Mouse (Mus musculus): ENCODE results near the gene Brinp1.

Gene Brinp1

DNA sequence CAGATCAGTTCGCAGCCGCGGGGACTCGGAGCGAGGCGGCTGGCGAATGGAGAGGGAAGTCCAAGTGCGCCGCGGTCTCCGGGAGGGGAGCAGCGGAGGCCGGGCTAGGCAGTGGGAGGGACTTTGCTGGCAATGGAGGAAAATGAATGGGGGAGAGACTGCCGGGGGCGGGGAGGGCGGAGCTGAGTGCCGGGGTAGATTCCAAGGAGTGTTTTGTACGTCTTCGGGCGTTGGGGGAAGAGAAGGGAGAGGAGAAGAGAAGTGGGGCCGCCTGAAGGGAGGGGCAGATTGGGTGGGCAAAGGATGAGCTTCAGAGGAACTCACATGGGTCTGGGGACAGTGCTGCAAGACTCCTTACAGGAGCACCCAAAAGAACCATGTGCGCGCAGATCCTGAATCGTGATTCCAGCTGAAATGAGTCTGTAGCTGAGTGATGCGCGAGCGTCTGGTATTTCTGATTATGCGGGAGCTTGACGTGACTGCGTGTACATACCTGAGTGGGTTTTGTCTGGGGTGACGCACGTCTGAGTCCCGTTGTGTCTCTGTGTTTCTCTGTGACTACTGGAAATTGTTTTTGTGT, at the start of gene Brinp1:
TSS of gene Brinp1 (minus strand) at position 76 of the 580 bp plus-strand sequence.
- no peak for DNase-seq (ENCODE audit: extremely low spot score, low read depth, low spot score)

DNA sequence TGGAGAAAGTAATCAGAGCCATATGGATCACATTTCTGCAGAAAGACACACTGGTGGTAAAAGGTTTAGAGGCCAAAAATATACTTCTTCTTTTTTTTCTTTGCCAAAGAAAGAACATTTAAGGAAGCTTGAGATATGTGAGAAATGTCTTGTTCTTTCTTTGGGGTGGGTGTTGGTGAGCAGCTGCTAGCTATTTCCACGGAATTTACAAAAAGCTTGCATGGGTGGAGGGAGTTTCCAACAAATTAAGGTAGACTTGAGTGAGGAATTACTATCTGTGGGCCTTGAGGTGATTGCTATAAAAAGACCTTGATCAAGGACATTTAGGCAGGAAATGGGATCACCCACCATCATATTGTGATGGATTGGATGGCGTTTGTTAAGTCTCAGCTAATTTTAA, 3.1 kb upstream of the Brinp1 start:
- DNase-seq (ENCODE audit: extremely low spot score, low read depth, low spot score) = no peak

DNA sequence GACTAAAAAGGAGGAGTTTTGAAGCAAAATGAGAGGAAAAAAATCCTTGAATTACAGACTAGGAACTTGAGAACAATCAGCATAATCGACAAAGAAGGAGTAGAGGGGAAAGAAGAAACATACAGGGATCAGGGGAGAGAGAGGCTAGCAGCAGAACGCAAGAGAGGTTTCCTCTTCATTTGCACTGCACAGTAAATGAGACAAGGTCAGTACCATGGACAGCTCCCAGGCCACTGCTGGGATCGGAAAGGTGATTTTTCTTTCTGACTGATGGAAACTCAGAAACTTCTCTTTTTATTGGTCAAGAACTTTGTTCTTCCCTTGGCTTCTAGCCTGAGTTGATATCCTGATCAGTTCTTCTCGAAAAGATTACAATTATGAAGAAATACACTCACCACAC, 1.4 kb upstream of the Brinp1 start:
- peak; percentile 74 for DNase-seq (ENCODE audit: extremely low spot score, low read depth, low spot score)

DNA sequence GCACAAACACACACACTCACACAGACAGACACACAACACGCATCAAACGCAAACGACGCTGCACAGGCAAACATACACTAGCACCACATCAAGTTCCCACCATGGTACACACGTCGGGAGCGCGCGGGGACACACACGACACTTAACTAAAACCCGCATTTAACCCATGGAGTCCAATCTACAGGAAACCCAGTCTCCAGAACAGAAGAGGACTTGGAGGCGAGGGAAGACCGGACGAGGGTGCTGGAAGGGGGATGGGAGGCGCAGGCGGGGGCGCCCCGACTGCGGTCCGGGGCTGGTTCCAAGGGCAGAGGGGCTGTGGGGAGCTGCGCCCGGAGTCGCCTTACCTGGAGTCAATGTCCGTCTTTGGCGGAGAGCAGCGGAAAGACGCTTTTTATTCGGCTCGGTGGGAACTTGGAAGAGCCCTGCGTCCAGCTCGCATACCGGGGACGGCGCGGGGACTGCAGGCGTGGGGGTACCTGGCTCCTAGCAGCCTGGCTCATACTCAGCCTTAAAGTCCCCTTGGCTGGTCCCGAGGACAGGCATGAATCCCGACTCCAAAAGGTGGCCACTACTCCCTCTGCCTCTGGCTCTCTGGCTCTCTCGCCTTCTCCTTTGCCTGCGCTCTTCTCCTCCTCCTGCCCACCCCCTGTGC, 403 bp downstream of the Brinp1 start:
- DNase-seq (ENCODE audit: extremely low spot score, low read depth, low spot score) = no peak

DNA sequence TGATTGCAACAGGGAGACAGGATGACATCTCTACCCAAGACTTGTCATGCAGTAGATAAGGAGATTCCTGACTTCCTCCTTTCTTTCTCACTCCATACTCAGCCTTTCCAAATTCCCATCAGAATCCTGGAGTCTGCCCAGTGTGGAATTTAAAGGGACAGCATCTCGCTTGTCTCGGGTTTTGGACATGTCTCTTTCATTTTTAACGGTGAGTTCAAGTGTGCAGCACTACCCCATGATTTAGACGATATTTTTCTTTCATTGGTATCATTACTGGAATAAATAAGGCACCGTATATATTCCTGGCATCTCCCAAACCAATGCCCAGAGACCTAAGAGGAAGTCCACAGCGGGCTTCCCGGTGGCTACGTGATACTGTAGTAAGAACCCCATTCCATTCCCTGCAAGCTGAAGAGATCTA, 1.1 kb downstream of the Brinp1 start:
- DNase-seq (ENCODE audit: extremely low spot score, low read depth, low spot score) = no peak

DNA sequence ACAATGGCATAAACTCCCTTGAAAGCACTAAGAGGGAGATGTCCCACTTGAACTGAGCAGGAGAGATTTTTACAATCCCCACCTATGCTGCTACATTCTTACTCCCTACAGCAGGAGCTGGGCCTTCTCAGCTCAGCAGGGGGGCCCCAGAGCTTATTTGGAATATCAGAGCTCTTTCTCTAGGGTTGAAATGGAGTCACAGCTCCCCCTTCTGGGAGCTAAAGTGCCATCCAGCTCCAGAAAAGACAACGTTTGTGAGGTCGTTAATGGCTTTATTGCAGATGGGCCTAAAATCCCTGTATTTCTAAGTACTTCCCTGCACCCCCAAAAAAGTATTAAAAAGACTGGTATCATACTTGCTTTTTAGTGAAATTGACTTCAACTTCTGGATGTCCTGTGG, 3.6 kb downstream of the Brinp1 start:
- no peak for DNase-seq (ENCODE audit: extremely low spot score, low read depth, low spot score)

DNA sequence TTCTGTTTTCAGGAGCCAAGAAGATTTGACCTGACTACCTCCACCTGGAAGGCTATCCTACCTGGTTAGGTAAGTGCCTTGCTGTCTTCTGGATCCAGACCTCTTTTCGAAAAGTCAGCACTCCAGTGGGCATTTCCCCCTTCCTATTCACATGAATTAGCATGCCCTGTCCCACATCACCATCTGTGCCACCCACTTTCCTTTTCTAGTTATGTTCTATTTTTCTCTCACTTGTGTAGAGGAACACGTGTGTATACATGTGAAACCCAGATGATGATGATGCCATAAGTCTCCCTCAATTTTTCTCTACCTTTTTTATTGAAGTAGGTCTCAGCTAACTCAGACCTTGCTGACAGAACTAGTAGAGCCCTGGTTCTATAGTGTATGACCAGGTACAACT, 11.3 kb downstream of the Brinp1 start:
- DNase-seq (ENCODE audit: extremely low spot score, low read depth, low spot score) = no peak

DNA sequence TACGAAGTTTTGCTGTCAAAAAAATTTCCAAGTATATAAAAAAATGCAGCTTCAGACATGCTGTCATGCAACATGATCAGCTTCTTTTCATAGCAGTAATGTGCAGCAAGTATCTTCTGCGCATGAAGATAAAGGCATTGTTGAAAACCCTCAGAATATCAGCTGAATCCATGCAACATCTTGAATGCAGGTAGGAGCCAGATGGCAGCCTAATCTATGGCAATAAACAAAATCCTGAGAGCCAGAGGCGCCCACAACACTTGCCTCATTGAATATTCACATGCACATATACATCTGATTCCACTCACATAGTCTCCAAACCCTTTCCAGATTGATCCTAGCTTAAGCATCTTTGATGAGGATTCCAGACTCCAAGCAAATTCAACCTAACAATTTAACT, 24.2 kb downstream of the Brinp1 start:
- no peak for DNase-seq (ENCODE audit: extremely low spot score, low read depth, low spot score)

DNA sequence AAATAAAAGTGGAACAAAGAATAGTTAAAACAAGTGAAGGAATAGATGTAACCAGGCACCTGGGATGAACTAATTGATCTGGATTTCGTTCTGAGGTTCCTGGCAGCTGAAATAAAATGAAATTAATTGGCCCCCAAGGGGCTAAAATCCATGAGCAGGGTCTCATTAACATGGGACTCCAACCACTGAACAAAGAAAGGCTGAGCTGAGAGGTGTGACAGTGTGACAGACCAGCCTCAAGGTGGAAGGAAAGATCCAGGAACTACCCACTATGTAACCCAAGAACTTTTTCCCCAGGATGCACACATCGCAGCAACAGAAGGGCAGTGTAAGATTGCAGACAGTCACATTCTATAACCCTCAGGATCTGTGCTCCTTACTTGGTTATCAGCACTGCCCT, 28.1 kb downstream of the Brinp1 start:
- no peak for DNase-seq (ENCODE audit: extremely low spot score, low read depth, low spot score)

DNA sequence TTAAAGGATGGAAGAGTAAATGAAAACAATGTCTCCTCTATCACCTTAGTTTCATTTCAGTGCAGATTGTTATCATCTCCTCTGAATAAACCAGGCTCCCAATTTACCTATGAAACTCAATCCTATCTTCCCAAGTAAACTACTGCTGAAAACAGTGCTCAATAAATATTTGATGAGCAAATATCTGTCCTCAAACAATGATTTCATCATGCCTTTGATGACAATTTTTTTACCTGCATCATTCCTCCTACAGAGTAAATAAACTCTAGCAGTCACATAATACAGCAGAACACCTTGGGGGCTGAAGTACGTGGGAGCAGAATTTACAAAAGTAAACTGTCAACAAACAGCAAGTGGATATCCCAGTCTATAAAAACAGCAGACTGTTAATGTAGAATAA, 31.3 kb downstream of the Brinp1 start:
- no peak for DNase-seq (ENCODE audit: extremely low spot score, low read depth, low spot score)

DNA sequence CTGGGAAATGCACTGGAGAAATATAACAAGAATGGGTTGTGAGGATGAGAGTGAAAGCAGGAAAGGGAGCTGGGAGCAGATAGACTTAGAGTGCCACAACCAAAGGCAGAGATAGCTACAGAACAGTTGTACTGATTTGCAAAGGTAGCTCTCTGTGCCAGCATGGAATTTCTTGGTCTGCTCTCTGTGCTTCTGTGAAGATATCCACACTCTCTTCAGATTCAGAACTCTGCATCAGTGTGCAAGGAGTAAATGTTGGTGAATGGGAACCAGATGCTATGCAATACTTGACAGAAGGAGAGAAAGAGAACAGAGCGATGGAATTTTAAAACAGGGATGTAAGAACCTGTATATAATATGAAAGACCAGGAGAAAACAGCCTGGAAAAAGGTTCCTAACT, 31.7 kb downstream of the Brinp1 start:
- DNase-seq (ENCODE audit: extremely low spot score, low read depth, low spot score) = no peak

DNA sequence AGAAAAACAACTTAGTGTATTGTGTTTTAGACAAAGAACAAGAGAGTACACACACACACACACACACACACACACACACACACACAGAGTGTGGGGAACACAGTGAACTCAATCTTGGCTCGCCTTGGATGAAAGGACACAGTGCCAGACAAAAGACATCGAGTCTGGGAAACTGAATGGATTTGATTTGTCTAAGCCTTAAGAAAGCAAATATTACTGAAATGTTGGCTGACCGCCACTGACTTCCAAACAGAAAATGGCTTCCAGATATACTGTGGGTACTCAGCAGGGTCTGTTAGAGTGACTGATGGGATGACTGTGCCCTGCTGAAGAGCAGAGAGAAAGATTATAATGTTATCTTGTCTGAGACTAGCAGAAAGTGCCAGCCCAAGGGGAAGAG, 34.1 kb downstream of the Brinp1 start:
- DNase-seq (ENCODE audit: extremely low spot score, low read depth, low spot score) = no peak

DNA sequence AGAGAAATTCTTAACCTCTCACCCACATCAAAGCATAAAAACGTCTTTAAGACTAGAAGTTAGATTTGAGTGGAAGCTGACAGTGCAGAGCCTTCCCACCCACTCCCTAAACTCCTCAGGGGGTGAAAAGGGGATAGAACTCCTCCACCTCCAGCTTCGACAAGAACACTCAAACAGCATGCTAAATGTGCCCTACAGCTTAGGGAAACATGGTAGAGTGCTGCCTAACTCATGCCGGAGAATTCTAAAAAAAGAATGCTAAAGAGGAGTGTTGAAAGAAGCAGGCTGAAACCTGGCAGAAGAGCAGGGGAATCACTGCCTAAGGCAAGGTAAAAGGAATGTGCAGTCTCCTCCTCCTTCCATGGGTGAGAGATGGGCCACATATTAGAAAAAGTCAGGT, 43.3 kb downstream of the Brinp1 start:
- DNase-seq (ENCODE audit: extremely low spot score, low read depth, low spot score) = no peak

DNA sequence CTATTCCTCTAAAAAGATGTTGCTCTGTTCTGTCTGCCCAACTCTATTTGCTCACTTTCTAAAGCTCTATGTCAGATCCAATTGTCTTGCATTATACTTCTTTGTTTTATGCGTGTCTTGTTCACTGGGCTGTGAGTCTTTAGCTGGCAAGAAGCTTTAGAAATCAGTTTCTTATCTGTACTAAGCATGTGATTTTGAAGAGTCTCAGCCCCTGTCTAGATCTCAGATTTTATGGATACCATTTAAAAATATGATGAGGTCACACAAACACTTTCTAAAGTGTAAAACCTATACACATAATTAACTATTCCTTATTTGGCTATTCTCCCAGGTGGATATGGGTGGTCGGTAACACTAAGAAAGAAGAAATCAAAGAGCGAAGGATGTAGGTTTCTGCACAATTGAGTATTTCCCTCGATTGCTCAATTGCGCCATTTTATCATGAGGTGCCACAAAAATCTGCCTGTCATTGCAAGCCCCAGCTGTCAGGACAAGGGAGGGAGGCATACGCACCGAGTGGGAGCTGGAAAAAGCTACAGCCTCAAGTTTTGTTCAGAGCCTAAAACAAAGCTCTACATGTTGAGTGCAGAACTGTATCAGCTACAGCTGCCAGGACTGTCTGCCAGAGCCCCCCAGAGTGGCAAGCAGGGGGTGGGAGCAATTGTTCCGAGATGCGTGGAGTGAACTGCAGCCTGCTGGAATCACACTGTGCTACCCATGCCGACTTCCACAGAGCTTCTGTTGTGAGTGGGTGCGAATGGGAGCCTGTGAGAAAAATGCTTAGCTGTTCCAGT, 47.6 kb downstream of the Brinp1 start:
- no peak for DNase-seq (ENCODE audit: extremely low spot score, low read depth, low spot score)

DNA sequence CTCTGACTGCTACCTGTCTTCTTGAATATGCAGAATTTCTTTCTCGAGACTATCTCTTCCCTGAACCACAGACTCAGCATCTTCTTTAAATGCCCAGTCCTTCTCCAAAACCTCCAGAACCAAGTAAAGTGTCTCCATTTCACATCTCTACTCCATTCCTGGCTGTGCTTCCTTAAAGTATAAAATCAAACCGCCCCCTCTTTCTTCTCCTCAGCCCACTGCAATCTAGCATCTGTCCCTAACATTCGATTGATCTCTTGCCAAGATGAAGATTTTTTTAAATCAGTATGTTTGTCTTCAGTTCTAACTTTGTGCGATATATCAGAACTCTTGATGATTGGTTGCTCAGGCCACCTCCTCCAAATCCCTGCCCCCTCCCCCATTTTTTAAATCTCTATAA, 63.7 kb downstream of the Brinp1 start:
- no peak for DNase-seq (ENCODE audit: extremely low spot score, low read depth, low spot score)

DNA sequence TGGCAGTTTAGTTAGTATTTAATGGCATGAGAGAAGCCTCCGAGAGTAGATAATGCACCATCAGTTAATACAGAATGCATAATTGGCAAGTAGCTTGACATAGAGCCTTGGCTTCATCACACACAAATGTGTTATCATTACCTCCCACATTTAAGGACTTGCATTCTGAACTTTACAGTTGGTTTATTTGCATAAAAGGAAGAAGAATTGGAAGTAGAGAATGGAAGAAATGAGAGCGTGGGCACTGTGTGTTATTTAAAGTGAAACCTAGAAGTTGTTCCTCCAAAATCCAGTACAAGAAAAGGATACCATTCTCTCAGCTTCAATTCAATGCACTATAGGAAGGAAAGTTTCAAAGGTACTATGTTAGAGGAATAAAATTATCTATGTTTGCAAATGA, 67.9 kb downstream of the Brinp1 start:
- DNase-seq (ENCODE audit: extremely low spot score, low read depth, low spot score) = no peak

DNA sequence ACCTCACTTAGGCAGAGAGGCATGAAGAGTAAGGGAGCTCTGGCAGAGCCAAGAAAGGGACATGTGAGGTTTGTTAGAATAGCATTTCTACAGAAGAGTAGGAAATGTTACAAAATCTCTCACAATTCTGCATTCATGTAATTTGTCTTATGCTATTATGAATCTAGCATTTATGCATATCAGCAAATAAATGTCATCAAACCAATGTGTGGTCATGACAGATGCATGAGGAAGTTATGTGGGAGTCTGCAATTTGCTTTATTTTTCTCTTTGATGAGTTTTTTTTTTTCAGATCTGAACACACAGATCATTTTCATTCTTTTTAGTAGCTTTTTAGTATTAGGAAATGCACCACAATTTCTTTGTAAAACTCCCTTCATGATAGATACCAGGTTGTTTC, 82.2 kb downstream of the Brinp1 start:
- DNase-seq (ENCODE audit: extremely low spot score, low read depth, low spot score) = no peak

DNA sequence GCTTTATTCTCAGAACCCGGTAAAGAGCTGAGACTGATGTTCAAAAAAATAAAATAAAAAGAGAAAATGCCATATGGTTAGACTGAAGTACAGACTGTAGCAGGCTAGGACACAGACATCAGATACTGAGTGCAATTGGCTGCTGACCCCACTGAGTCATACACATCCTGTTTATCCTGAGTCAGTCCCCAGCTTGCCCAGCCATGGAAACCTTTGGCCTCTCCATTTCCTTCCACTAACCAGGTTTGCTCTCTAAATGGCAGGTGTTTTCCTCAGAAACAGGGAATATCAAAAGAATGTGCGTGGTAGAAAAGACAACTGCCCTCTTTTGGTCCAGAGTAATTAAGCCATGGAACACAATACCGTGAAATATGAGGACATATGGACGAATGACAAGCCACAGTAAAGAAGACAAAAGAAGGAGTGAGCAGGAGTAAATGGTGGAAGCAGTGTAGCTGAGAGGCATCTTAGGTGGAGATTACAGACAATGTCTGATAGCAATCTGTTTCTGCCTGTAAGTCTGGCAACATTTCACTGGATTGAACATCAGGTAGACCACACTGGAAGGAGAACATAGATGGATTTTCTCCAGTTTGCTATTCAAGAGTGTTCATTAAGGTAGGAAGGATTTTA, 88.9 kb downstream of the Brinp1 start:
- DNase-seq (ENCODE audit: extremely low spot score, low read depth, low spot score) = no peak

DNA sequence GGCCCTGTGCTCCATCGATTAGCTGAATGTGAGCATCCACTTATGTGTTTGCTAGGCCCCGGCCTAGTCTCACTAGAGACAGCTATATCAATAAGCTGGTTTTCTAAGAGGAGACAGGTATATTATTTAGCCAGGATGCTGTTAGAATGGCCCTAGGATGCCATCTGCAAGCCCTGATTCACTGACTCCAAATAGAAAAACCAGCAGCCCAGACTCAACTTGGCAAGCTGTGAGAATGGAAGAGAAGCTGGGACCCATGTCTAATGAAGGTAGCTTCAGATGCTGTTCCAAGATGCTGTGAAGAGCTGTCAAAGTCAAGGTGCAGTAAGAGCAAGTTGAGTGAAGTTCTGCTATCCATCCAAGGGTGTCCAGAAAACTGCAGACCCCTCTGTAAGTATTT, 89.5 kb downstream of the Brinp1 start:
- DNase-seq (ENCODE audit: extremely low spot score, low read depth, low spot score) = no peak

DNA sequence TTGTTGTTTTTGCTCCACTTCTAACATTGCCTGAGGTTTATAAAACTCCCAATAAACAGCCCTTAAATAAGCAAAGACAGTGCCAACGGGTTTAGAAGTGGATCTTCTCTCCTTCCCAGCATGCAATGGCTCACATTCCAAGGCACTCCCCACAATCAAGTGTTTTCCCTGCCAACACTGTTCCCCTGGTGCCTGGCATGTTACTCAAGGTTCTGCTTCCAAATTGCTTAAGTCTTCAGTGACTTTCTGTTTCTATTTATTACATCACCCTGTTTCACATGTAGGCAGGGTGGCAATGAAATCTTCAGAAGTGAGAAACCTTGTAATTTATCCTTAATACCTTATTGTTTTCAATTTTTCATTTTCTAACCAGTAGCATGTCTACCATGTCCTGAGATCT, 97.3 kb downstream of the Brinp1 start:
- no peak for DNase-seq (ENCODE audit: extremely low spot score, low read depth, low spot score)

DNA sequence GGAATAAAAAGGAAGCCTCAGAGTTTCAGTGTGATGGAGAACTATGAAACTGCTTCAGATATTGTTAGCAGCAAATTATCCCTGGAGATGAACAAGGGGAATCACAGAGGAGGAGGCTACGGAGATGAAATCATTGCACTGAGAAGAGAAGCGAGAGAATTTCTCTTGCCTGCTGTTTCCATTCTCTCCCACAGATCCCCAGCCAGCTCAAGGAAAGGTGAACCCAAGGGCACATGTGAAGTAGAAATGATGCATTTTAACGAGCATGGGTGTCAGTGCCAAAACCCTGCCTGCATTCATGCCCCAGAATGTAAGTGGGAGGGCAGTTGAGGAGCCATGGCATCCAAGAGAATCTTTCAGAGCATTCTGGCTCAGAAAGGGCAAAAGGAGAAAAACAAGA, 104.5 kb downstream of the Brinp1 start:
- DNase-seq (ENCODE audit: extremely low spot score, low read depth, low spot score) = no peak

DNA sequence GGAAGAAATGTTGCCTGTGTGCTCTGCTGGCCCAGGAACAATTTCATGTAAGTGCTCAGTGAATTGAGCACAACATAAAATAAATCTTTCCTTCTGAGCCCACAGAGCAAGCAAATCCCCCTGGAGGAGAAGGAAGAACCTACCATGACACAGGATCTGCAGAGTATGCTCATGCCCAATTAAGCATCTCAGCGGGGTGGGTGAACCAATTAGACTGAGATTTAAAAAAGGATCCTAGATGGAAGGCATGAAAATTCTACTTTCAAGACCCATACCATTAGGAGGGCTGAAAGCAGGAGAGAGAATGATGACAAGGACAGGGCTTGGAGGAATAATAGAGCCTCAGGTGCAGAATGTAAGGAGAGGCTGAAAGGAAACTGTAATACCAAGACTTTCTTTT, 107.2 kb downstream of the Brinp1 start:
- DNase-seq (ENCODE audit: extremely low spot score, low read depth, low spot score) = no peak
